Mouse (Mus musculus) midbrain, embryonic 11.5 days (tissue): ENCODE measurements at regions not wholly inside any gene's neighbourhood (a gene's known extent, or its start where the extent isn't known, plus 50 kb on each side); places are given as distances from the start of the nearest gene placed in this dataset.

Source experiments
- ATAC-seq: fragments of 200-750 bp; cut with Nextera tagmentation; 2 replicates; pipeline ENCODE4 v1.8.0; 2017; ENCODE audit warnings: moderate TSS enrichment, moderate library complexity; ENCODE audit not compliant: low FRiP score
- DNase-seq: peaks from one replicate; pipeline ENCODE4 v3.0.0; 2015; ENCODE audit warnings: low spot score; ENCODE audit errors: missing footprints
- H3K27ac ChIP-seq: fragments of 300-500 bp; sonication (generic); 2 replicates; pipeline ENCODE4 v1.5.1; 2014; ENCODE audit warnings: low read depth, low read length
- H3K27me3 ChIP-seq: fragments of 300-500 bp; sonication (generic); 2 replicates; pipeline ENCODE4 v1.6.1; 2014; ENCODE audit warnings: mild to moderate bottlenecking, low read length, moderate library complexity, mixed read lengths; ENCODE audit not compliant: control insufficient read depth, insufficient read depth
- H3K36me3 ChIP-seq: fragments of 300-500 bp; sonication (generic); 2 replicates; pipeline ENCODE4 v1.6.1; 2014; ENCODE audit warnings: mild to moderate bottlenecking, low read length, moderate library complexity, mixed read lengths; ENCODE audit not compliant: control insufficient read depth, insufficient read depth
- H3K4me1 ChIP-seq: fragments of 300-500 bp; sonication (generic); 2 replicates; pipeline ENCODE4 v1.6.1; 2014; ENCODE audit warnings: low read length; ENCODE audit not compliant: control insufficient read depth, insufficient read depth
- H3K4me2 ChIP-seq: fragments of 300-500 bp; sonication (generic); 2 replicates; pipeline ENCODE4 v1.6.1; 2014; ENCODE audit warnings: mild to moderate bottlenecking, moderate library complexity
- H3K4me3 ChIP-seq: fragments of 300-500 bp; sonication (generic); 2 replicates; pipeline ENCODE4 v1.5.1; 2014; ENCODE audit warnings: low read depth, low read length
- H3K9ac ChIP-seq: fragments of 300-500 bp; sonication (generic); 2 replicates; pipeline ENCODE4 v1.6.1; 2014; ENCODE audit warnings: low read length
- H3K9me3 ChIP-seq: fragments of 300-500 bp; sonication (generic); 2 replicates; pipeline ENCODE4 v1.6.1; 2016; ENCODE audit warnings: low read length; ENCODE audit not compliant: control insufficient read depth
- whole genome bisulfite sequencing: fragments of 180-500 bp; shearing (Covaris S2); extraction: QIAGEN DNeasy Blood & Tissue Kit; methylation state at CpG from one replicate; pipeline ENCODE4 v1.1.7; 2014; 5-methylcytosine and 5-hydroxymethylcytosine counted together

DNA sequence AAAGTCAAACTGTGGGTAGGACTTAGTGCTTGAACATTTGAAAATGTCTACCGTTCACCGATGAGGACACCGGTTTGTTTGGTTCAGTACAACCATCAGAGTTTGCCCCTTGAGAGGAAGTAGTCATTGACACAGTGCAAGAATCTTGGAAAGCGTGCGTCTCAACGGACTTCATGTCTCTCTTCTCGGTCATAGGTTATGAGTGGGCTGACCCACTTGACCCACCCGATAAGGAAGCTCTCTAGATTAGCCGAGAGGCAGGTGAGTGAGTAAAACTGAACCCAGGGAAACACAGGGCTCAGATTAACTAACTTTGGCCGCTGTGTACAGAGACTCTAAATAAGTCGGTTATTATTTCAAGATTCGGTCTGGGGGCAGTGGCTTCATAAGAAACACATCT, 51.9 kb upstream of the Rxylt1 start:
- Histone ChIP-seq H3K4me2 (no peak overlapping the region), H3K36me3 (no peaks in the 10 kb centered on the region), H3K27me3 (no peaks in the 10 kb centered on the region), H3K4me1 (no peaks in the 10 kb centered on the region), H3K9ac (no peak overlapping the region), H3K4me3 (no peak overlapping the region), H3K9me3 (no peaks in the 10 kb centered on the region), H3K27ac (no peak overlapping the region)
- ATAC-seq: no peak
- DNase-seq: no peak
- WGBS: 93% methylated on average over 12 of the region's 12 CpGs

- 95% methylated on average over 4 of the region's 4 CpGs for WGBS
- no peaks in the 10 kb centered on the region for H3K4me1 ChIP-seq
- ATAC-seq (no peak), DNase-seq (no peak)
- H3K27me3 ChIP-seq: no peaks in the 10 kb centered on the region
- no peak overlapping the region for H3K9ac ChIP-seq
- H3K9me3 ChIP-seq: no peaks in the 10 kb centered on the region
- no peaks in the 10 kb centered on the region for H3K36me3 ChIP-seq
- no peak overlapping the region for H3K27ac ChIP-seq
- H3K4me2 ChIP-seq: no peak overlapping the region
- H3K4me3 ChIP-seq: no peak overlapping the region
Measured at GRCm38 (mm10) chr10:122148609-122149008, 51.4 kb upstream of the Rxylt1 start.
